Mouse (Mus musculus) E14TG2a.4 (cell line): ENCODE data around the gene Camk1.

Source experiments
- H3K27me3 ChIP-seq: 2 replicates; pipeline ENCODE4 v1.6.1; 2014; ENCODE audit warnings: low read length, control low read depth; ENCODE audit not compliant: insufficient read depth
- H3K36me3 ChIP-seq: 2 replicates; pipeline ENCODE4 v1.6.1; 2014; ENCODE audit warnings: low read length, control low read depth; ENCODE audit not compliant: insufficient read depth
- H3K4me1 ChIP-seq: replicated peaks from 2 replicates; pipeline ENCODE4 v1.6.1; 2014; ENCODE audit warnings: low read depth, low read length, control low read depth
- H3K4me3 ChIP-seq: replicated peaks from 2 replicates; pipeline ENCODE4 v1.5.1; 2014; ENCODE audit warnings: mild to moderate bottlenecking, low read length
- H3K9me3 ChIP-seq: 2 replicates; pipeline ENCODE4 v1.6.1; 2014; ENCODE audit warnings: low read length, control low read depth
- CTCF ChIP-seq: conservative IDR thresholded peaks from 2 replicates; pipeline ENCODE4 v1.5.1; 2014; ENCODE audit warnings: low read length
- NANOG ChIP-seq: IDR thresholded peaks from 2 replicates; pipeline ENCODE4 v1.6.1; 2014; ENCODE audit warnings: borderline replicate concordance, low read length, mixed read lengths
- POU5F1 ChIP-seq: IDR thresholded peaks from 2 replicates; pipeline ENCODE4 v1.6.1; 2014; ENCODE audit warnings: low read length, borderline replicate concordance

Camk1 gene

DNA sequence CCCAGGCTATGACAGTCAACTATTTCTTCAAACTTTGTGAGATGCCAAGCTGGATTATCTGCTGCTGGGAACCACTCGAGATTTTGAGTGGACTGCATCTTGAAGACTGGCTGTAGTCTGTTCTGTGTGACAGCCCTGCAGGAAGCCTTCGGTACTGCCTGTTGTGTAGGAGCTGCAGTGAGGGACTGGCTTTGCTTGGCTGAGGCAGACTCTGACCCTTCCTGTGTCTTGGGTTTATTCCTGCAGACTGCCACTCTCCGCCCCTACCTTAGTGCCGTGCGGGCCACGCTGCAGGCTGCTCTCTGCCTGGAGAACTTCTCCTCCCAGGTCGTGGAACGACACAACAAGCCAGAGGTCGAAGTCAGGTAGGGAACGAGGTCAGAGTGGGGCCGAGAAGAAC is 36.7 kb upstream of the Camk1 start:
- 0 out of 2 replicates have a peak overlapping the region, but pooled peaks have one; percentile 5 for H3K4me3 ChIP-seq
- TF ChIP-seq POU5F1 = no peak
- 0 out of 2 replicates have a peak, but pooled peaks have one; percentile 6 for TF ChIP-seq CTCF
- peaks cover 69% of the 10 kb centered on the region for H3K4me1 ChIP-seq
- H3K36me3 ChIP-seq = peaks cover 70% of the 10 kb centered on the region
- no peaks in the 10 kb centered on the region for H3K9me3 ChIP-seq
- H3K27me3 ChIP-seq = no peaks in the 10 kb centered on the region

DNA sequence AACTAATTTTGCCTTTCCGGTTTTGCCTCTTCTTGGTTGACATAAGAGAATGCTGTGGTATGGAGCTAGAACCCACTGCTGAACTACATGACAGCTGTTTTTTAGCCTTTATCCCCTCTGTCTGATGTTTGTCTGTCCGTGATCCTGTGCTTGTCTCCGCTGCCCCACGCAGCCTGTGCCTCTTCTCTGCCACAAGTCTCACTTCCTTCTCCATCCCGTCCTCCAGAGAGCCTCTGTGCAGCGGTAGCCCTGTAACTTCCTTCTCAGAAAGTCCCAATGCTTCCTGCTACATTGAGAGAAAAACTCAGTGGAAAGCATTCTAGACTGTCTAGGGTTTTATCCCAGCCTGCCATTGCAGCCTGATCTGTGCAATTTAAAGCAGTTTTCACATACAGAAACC is 35.5 kb upstream of the Camk1 start:
- peaks cover 69% of the 10 kb centered on the region for H3K4me1 ChIP-seq
- TF ChIP-seq NANOG = no peak
- no peak for TF ChIP-seq POU5F1
- H3K9me3 ChIP-seq = no peaks in the 10 kb centered on the region
- peaks cover 70% of the 10 kb centered on the region for H3K36me3 ChIP-seq
- no peaks in the 10 kb centered on the region for H3K27me3 ChIP-seq
- H3K4me3 ChIP-seq = peak overlapping the region; percentile 100

DNA sequence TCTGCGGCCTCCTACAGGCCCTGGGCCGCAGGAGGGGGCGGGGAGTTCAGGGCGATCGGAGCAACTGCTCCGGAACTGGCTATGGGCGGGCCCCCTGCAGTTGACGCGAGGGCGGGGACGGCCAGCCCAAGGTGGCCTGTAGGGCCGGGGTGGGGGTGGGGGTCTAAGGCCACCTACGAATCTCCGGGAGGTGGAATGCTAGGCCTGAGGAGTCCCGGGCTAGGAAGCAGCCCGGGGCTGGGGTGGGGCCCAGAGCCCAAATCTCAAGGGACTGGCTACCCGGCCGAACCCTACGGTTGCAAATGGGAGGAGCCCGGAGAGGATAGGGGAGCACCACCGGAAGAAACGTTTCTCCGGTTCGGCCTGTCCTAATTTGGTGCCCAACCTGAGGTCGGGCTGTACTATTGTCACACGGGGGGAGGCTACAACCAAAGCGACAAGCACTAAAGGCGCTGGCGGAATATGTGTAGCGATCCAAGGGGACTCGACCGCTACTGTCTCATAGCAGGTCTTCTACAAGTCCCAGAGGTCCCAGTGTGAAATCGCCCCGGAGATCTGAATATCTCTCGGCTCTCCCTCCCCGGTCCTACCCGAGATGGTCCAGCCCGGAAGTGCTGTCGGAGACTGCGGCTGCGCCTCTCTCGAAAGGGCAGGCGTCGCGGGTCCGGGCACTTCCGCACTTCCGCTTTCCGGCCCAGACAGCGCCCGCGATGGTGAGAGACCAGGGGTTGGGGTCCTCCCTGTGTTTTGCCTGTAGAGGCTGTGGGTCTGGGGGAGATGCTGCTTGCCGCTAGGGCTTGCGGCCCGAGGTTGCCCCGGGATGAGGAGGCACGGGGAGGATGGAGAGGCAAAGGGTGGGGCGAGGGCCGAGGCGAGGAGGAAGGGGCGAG is 34.0 kb upstream of the Camk1 start, which contains the start of the genes Tada3 and Arpc4:
TSS of gene Tada3 (minus strand) at position 388 of the 890 bp plus-strand sequence.
TSS of gene Arpc4 (plus strand) at position 620 of the 890 bp plus-strand sequence.
- peak within 1 kb of the TSS; percentile 100 for H3K4me3 ChIP-seq
- no peak for TF ChIP-seq NANOG
- no peak for TF ChIP-seq CTCF
- TF ChIP-seq POU5F1 = no peak
- no peaks in the 10 kb centered on the region for H3K9me3 ChIP-seq
- H3K36me3 ChIP-seq = peaks cover 70% of the 10 kb centered on the region
- H3K27me3 ChIP-seq = no peaks in the 10 kb centered on the region
- H3K4me1 ChIP-seq = peaks cover 63% of the 10 kb centered on the region

- TF ChIP-seq POU5F1 (no peak), CTCF (no peak), NANOG (no peak)
- H3K4me3 ChIP-seq = peak overlapping the region; percentile 100
- no peaks in the 10 kb centered on the region for H3K9me3 ChIP-seq
- no peaks in the 10 kb centered on the region for H3K27me3 ChIP-seq
- peaks cover 70% of the 10 kb centered on the region for H3K36me3 ChIP-seq
- peaks cover 62% of the 10 kb centered on the region for H3K4me1 ChIP-seq
These were observed 33.4 kb upstream of the Camk1 start for GRCm38 (mm10) chr6:113377172-113377495.

DNA sequence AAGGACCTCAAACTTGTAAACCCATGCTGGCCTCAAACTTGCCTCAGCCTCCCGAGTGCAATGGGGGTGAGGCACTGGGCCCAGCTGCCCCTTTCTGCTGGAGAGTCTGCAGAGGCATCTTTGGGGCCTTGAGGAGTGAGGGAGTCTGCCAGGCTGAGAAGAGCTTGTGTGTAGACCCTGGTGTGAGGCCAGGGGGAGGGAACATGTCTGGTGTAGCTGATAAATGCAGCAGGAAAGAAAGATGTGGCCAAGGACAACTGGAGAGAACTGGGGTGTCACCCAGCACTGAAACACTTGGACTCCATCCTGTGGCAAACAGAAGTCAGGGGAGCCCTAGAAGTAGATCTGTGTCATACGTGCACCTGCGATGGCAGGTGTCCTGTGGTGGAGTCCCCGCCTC is 29.7 kb upstream of the Camk1 start:
- TF ChIP-seq POU5F1 = no peak
- TF ChIP-seq CTCF = no peak
- TF ChIP-seq NANOG = no peak
- H3K4me1 ChIP-seq = peaks cover 50% of the 10 kb centered on the region
- no peak overlapping the region for H3K4me3 ChIP-seq
- no peaks in the 10 kb centered on the region for H3K9me3 ChIP-seq
- peaks cover 75% of the 10 kb centered on the region for H3K36me3 ChIP-seq
- H3K27me3 ChIP-seq = no peaks in the 10 kb centered on the region

- Histone ChIP-seq H3K4me3 (no peak overlapping the region), H3K36me3 (peaks cover 75% of the 10 kb centered on the region), H3K27me3 (no peaks in the 10 kb centered on the region), H3K4me1 (peaks cover 63% of the 10 kb centered on the region), H3K9me3 (no peaks in the 10 kb centered on the region)
- no peak for TF ChIP-seq CTCF
- no peak for TF ChIP-seq NANOG
- TF ChIP-seq POU5F1 = no peak
These were observed 26.6 kb upstream of the Camk1 start for GRCm38 (mm10) chr6:113370194-113370929.

- no peaks in the 10 kb centered on the region for H3K9me3 ChIP-seq
- peaks cover 66% of the 10 kb centered on the region for H3K4me1 ChIP-seq
- H3K4me3 ChIP-seq = peak overlapping the region; percentile 76
- no peaks in the 10 kb centered on the region for H3K27me3 ChIP-seq
- peaks cover 58% of the 10 kb centered on the region for H3K36me3 ChIP-seq
- TF ChIP-seq NANOG (no peak), POU5F1 (no peak), CTCF (no peak)
These were observed 24.8 kb upstream of the Camk1 start for GRCm38 (mm10) chr6:113368577-113368976.

DNA sequence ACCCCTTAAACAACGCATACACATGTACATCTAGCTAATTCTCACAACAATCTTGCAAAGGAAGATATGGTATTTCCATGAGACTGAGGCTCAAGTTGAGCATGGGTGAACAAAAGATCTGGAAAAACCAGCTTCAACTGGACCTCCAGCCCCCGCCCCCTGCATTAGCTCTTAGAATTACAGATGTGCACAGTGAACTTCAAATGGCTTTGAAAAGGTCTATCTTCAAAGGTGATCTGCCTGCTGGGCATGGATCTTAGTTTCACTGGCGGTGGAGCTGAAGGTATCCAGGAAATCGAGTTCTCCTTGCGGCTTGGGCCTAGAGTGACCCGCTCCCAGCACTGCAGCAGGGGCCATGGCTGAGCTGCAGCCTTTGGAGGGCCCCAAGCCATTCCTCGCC is 24.3 kb upstream of the Camk1 start:
- TF ChIP-seq CTCF (no peak), NANOG (peak; percentile 34; the same call in 1 of the 2 replicates)
- Histone ChIP-seq H3K4me3 (peak overlapping the region; percentile 76), H3K9me3 (no peaks in the 10 kb centered on the region), H3K4me1 (peaks cover 66% of the 10 kb centered on the region), H3K36me3 (peaks cover 53% of the 10 kb centered on the region), H3K27me3 (no peaks in the 10 kb centered on the region)

GRCm38 (mm10) chr6:113367574-113367973 is 23.8 kb upstream of the Camk1 start:
- no peak for TF ChIP-seq NANOG
- TF ChIP-seq CTCF = no peak
- no peak for TF ChIP-seq POU5F1
- Histone ChIP-seq H3K9me3 (no peaks in the 10 kb centered on the region), H3K4me1 (peaks cover 66% of the 10 kb centered on the region), H3K27me3 (no peaks in the 10 kb centered on the region), H3K36me3 (peaks cover 48% of the 10 kb centered on the region), H3K4me3 (peak overlapping the region; percentile 76)
